Mouse (Mus musculus) thymus, adult 2 months (tissue): Measurements from ENCODE around the gene Chchd4. TPM values are rescaled to one million over a fixed set of nuclear protein-coding genes. Genes with fewer than 3 reads are reported as not detected.

Source experiments
- DNase-seq: peaks from one replicate; pipeline ENCODE4 v3.0.0; 2021
- H3K27ac ChIP-seq: fragments of 200-500 bp; 2 replicates; pipeline ENCODE4 v1.5.1; 2012; ENCODE audit warnings: low read length, control low read depth; ENCODE audit not compliant: control insufficient read depth, insufficient read depth
- H3K27me3 ChIP-seq: fragments of 200-500 bp; 2 replicates; pipeline ENCODE4 v1.6.1; 2012; ENCODE audit warnings: mild to moderate bottlenecking, low read length, moderate library complexity, mixed read lengths; ENCODE audit not compliant: control insufficient read depth, insufficient read depth
- H3K36me3 ChIP-seq: fragments of 200-500 bp; 2 replicates; pipeline ENCODE4 v1.6.1; 2012; ENCODE audit warnings: mild to moderate bottlenecking, low read length, moderate library complexity; ENCODE audit not compliant: control insufficient read depth, insufficient read depth
- H3K4me1 ChIP-seq: fragments of 200-500 bp; replicated peaks from 2 replicates; pipeline ENCODE4 v1.6.1; 2012; ENCODE audit warnings: low read length; ENCODE audit not compliant: control insufficient read depth, insufficient read depth
- H3K4me3 ChIP-seq: fragments of 200-500 bp; 2 replicates; pipeline ENCODE4 v1.5.1; 2012; ENCODE audit warnings: mild to moderate bottlenecking, low read length, control low read depth, moderate library complexity; ENCODE audit not compliant: control insufficient read depth, insufficient read depth
- CTCF ChIP-seq: fragments of 200-500 bp; IDR thresholded peaks from 2 replicates; pipeline ENCODE4 v1.5.1; 2012; ENCODE audit warnings: mild to moderate bottlenecking, control low read depth, low read length, moderate library complexity, borderline replicate concordance; ENCODE audit not compliant: control insufficient read depth, poor library complexity, insufficient read depth; ENCODE audit errors: extremely low read depth
- POLR2A ChIP-seq: fragments of 200-500 bp; IDR thresholded peaks from 2 replicates; pipeline ENCODE4 v1.6.1; 2012; ENCODE audit warnings: mild to moderate bottlenecking, low read length, control low read depth, moderate library complexity; ENCODE audit not compliant: control insufficient read depth, poor library complexity, insufficient read depth; ENCODE audit errors: extremely low read depth
- WGBS: fragments of 180-500 bp; shearing (Covaris S2); methylation state at CpG from one replicate; pipeline ENCODE4 v1.1.7; 2018; 5-methylcytosine and 5-hydroxymethylcytosine counted together
- polyA plus RNA-seq: library from polyadenylated mRNA; depleted of rRNA; stranded (reverse); fragments of >200 nt; gene quantifications from 2 replicates; pipeline ENCODE4 v1.2.3, GENCODE M21; 2012

Chchd4 gene
- polyA plus RNA-seq, 1 experiment = 5.1 TPM

- no peak for DNase-seq
- H3K36me3 ChIP-seq = peaks cover 11% of the 10 kb centered on the region; the same call in 1 of the 2 replicates
- no peak overlapping the region for H3K4me3 ChIP-seq
- 97% methylated on average over 1 of the region's 1 CpGs for WGBS
- H3K4me1 ChIP-seq = peaks cover under 1% of the 10 kb centered on the region; the same call in 1 of the 2 replicates
- H3K27ac ChIP-seq = no peak overlapping the region
- H3K27me3 ChIP-seq = no peaks in the 10 kb centered on the region
- no peak for TF ChIP-seq POLR2A
- TF ChIP-seq CTCF = no peak
Measured at GRCm38 (mm10) chr6:91467106-91467505, 6.2 kb downstream of the Chchd4 start.

GRCm38 (mm10) chr6:91465756-91466155 lies 7.6 kb downstream of the Chchd4 start:
- Histone ChIP-seq H3K4me1 (no peaks in the 10 kb centered on the region), H3K27ac (no peak overlapping the region), H3K27me3 (no peaks in the 10 kb centered on the region), H3K36me3 (peaks cover 11% of the 10 kb centered on the region; the same call in 1 of the 2 replicates), H3K4me3 (no peak overlapping the region)
- 96% methylated on average over 2 of the region's 2 CpGs for WGBS
- no peak for TF ChIP-seq CTCF
- TF ChIP-seq POLR2A = no peak
- DNase-seq = no peak

DNA sequence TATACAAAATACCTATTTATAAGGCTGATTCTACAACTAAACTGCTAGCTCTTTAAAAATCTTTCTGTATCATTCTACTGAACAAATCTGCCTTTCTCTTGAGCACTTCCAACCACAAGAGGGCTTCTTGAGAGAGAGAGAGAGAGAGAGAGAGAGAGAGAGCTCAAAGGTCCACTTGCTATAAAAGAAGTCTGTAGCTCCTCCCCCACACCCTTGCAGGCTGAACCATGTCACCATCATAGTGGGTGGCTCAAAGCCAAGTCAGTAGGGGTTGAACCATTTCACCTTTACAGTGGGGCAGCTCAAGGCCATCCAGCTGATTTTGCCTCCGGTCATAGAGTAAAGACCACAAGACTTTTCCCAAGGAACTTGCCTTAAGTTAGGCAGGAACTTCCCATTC lies 13.9 kb downstream of the Chchd4 start:
- no peak overlapping the region for H3K4me3 ChIP-seq
- H3K4me1 ChIP-seq = no peaks in the 10 kb centered on the region
- WGBS = 86% methylated on average over 1 of the region's 1 CpGs
- no peaks in the 10 kb centered on the region for H3K27me3 ChIP-seq
- no peak for DNase-seq
- no peaks in the 10 kb centered on the region; the same call in 1 of the 2 replicates for H3K36me3 ChIP-seq
- no peak overlapping the region for H3K27ac ChIP-seq
- TF ChIP-seq CTCF = no peak
- TF ChIP-seq POLR2A = no peak

- H3K27ac ChIP-seq = no peak overlapping the region
- H3K4me3 ChIP-seq = no peak overlapping the region
- 64% methylated on average over 5 of the region's 5 CpGs for WGBS
- TF ChIP-seq CTCF (no peak), POLR2A (no peak)
- no peaks in the 10 kb centered on the region for H3K27me3 ChIP-seq
- no peak for DNase-seq
- H3K4me1 ChIP-seq = no peaks in the 10 kb centered on the region
- no peaks in the 10 kb centered on the region for H3K36me3 ChIP-seq
Measured at GRCm38 (mm10) chr6:91454546-91454945, 18.8 kb downstream of the Chchd4 start.

DNA sequence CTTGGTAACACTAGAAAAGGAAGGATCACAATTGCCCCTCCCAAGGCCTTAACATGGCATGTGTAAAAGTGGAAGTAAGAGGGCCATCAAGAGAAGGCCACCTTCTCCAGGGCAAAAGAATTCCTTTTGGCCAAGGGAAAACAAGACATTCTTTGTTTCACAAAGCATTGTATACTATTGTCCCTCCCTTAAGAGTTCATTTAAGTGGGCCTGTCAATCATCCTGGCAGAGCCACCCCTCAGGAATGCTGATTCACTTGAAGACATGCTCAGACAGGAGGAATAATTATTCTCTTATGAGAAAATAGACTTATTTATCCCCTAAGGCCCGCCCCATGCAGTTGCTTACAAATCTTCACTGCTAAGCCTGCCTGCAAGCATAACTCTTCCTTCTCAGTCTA lies 21.3 kb downstream of the Chchd4 start:
- DNase-seq = no peak
- TF ChIP-seq POLR2A = no peak
- 79% methylated on average over 1 of the region's 1 CpGs for WGBS

GRCm38 (mm10) chr6:91449472-91450225 lies 23.7 kb downstream of the Chchd4 start:
- no peak overlapping the region for H3K4me3 ChIP-seq
- 64% methylated on average over 3 of the region's 3 CpGs for WGBS
- no peaks in the 10 kb centered on the region for H3K27me3 ChIP-seq
- no peaks in the 10 kb centered on the region for H3K4me1 ChIP-seq
- TF ChIP-seq CTCF = no peak
- no peak for TF ChIP-seq POLR2A
- no peak for DNase-seq
- no peak overlapping the region for H3K27ac ChIP-seq
- H3K36me3 ChIP-seq = no peaks in the 10 kb centered on the region

More for the DNA sequence above, 21.3 kb downstream of the Chchd4 start:
- H3K27ac ChIP-seq = no peak overlapping the region
- no peaks in the 10 kb centered on the region for H3K4me1 ChIP-seq
- H3K36me3 ChIP-seq = no peaks in the 10 kb centered on the region
- H3K27me3 ChIP-seq = no peaks in the 10 kb centered on the region
- no peak overlapping the region for H3K4me3 ChIP-seq
